Mouse (Mus musculus) MEL (cell line): ENCODE data around the gene Atp13a3. TPM values are rescaled to one million over a fixed set of nuclear protein-coding genes. Genes with fewer than 3 reads are reported as not detected.

Experiments
- DNase-seq: peaks from one replicate; pipeline ENCODE4 v3.0.0; 2011; ENCODE audit warnings: low read depth, low spot score
- H3K27ac ChIP-seq: 2 replicates; pipeline ENCODE4 v1.5.1; 2012; ENCODE audit warnings: low read depth, mild to moderate bottlenecking, control low read depth, low read length, moderate library complexity; ENCODE audit not compliant: control insufficient read depth
- H3K27me3 ChIP-seq, 2 experiments: fragments of 150-350 bp in 1 of 2; sonication (generic) in 1 of 2; 2 replicates each; pipeline ENCODE4 v1.6.1; 2012; ENCODE audit warnings: low read length in 2 of 2, mild to moderate bottlenecking in 2 of 2, improper control_type of control experiment in 1 of 2, moderate library complexity in 1 of 2; ENCODE audit not compliant: insufficient read depth in 2 of 2, control insufficient read depth in 1 of 2
- H3K36me3 ChIP-seq, 2 experiments: 2 replicates each; pipeline ENCODE4 v1.6.1; 2012 to 2014; ENCODE audit warnings: low read length in 2 of 2, improper control_type of control experiment in 1 of 2, inconsistent platforms in 1 of 2, mild to moderate bottlenecking in 1 of 2; ENCODE audit not compliant: insufficient read depth in 2 of 2, control insufficient read depth in 1 of 2
- H3K4me1 ChIP-seq, 2 experiments: fragments of 150-350 bp in 1 of 2; sonication (generic) in 1 of 2; 2 replicates each; pipeline ENCODE4 v1.6.1; 2012; ENCODE audit warnings: low read length in 2 of 2, improper control_type of control experiment in 1 of 2, mild to moderate bottlenecking in 1 of 2; ENCODE audit not compliant: insufficient read depth in 2 of 2, control insufficient read depth in 1 of 2
- H3K4me3 ChIP-seq, 2 experiments: fragments of 150-350 bp in 1 of 2; sonication (generic) in 1 of 2; 2 replicates each; pipeline ENCODE4 v1.5.1; 2012; ENCODE audit warnings: low read depth in 2 of 2, low read length in 2 of 2, mild to moderate bottlenecking in 2 of 2, moderate library complexity in 2 of 2, control low read depth in 1 of 2, improper control_type of control experiment in 1 of 2; ENCODE audit not compliant: control insufficient read depth in 1 of 2, insufficient read depth in 1 of 2
- H3K79me2 ChIP-seq: 2 replicates; pipeline ENCODE4 v1.6.1; 2012; ENCODE audit warnings: mild to moderate bottlenecking, low read length, moderate library complexity; ENCODE audit not compliant: control insufficient read depth, poor library complexity, insufficient read depth
- H3K9ac ChIP-seq: 2 replicates; pipeline ENCODE4 v1.6.1; 2012; ENCODE audit warnings: low read depth, mild to moderate bottlenecking, control low read depth, low read length, moderate library complexity; ENCODE audit not compliant: control insufficient read depth, poor library complexity, severe bottlenecking
- H3K9me3 ChIP-seq: fragments of 150-350 bp; sonication (generic); replicated peaks from 2 replicates; pipeline ENCODE4 v1.6.1; 2012; ENCODE audit warnings: mild to moderate bottlenecking, low read length, improper control_type of control experiment, moderate library complexity; ENCODE audit not compliant: insufficient read depth
- BHLHE40 ChIP-seq: IDR thresholded peaks from 2 replicates; pipeline ENCODE4 v1.6.1; 2012; ENCODE audit warnings: low read depth, mild to moderate bottlenecking, inconsistent platforms, low read length, improper control_type of control experiment, borderline replicate concordance
- CHD2 ChIP-seq: IDR thresholded peaks from 2 replicates; pipeline ENCODE4 v1.6.1; 2011; ENCODE audit warnings: low read length, improper control_type of control experiment
- ETS1 ChIP-seq: IDR thresholded peaks from 2 replicates; pipeline ENCODE4 v1.6.1; 2012; ENCODE audit warnings: low read depth, mild to moderate bottlenecking, inconsistent platforms, low read length, improper control_type of control experiment, moderate library complexity
- JUND ChIP-seq: IDR thresholded peaks from 2 replicates; pipeline ENCODE4 v1.6.1; 2011; ENCODE audit warnings: low read depth, mild to moderate bottlenecking, improper control_type of control experiment, low read length
- MAFK ChIP-seq: IDR thresholded peaks from 2 replicates; pipeline ENCODE4 v1.6.1; 2011; ENCODE audit warnings: low read depth, mild to moderate bottlenecking, low read length, improper control_type of control experiment, borderline replicate concordance
- MAX ChIP-seq: IDR thresholded peaks from 2 replicates; pipeline ENCODE4 v1.6.1; 2011; ENCODE audit warnings: low read length, improper control_type of control experiment
- MXI1 ChIP-seq: IDR thresholded peaks from 2 replicates; pipeline ENCODE4 v1.6.1; 2011; ENCODE audit warnings: mild to moderate bottlenecking, low read depth, low read length, improper control_type of control experiment
- NRF1 ChIP-seq: IDR thresholded peaks from 2 replicates; pipeline ENCODE4 v1.6.1; 2014; ENCODE audit warnings: low read depth, mild to moderate bottlenecking, inconsistent platforms, low read length, improper control_type of control experiment, moderate library complexity; ENCODE audit not compliant: poor library complexity, insufficient read depth, severe bottlenecking
- POLR2AphosphoS5 ChIP-seq: IDR thresholded peaks from 2 replicates; pipeline ENCODE4 v1.6.1; 2012; ENCODE audit warnings: low read depth, borderline replicate concordance, mild to moderate bottlenecking, inconsistent platforms, low read length, moderate library complexity, mixed read lengths
- RAD21 ChIP-seq: IDR thresholded peaks from 2 replicates; pipeline ENCODE4 v1.6.1; 2011; ENCODE audit warnings: mild to moderate bottlenecking, low read depth, low read length, improper control_type of control experiment
- RCOR1 ChIP-seq: IDR thresholded peaks from 2 replicates; pipeline ENCODE4 v1.6.1; 2012; ENCODE audit warnings: low read depth, mild to moderate bottlenecking, inconsistent platforms, low read length, improper control_type of control experiment
- TAL1 ChIP-seq: IDR thresholded peaks from 2 replicates; pipeline ENCODE4 v1.6.1; 2012; ENCODE audit warnings: mild to moderate bottlenecking, inconsistent platforms, low read length, moderate library complexity, mixed read lengths
- TBP ChIP-seq: IDR thresholded peaks from 2 replicates; pipeline ENCODE4 v1.8.0; 2011; ENCODE audit warnings: low read depth, low read length, improper control_type of control experiment
- TCF12 ChIP-seq: IDR thresholded peaks from 2 replicates; pipeline ENCODE4 v1.6.1; 2014; ENCODE audit warnings: low read depth, mild to moderate bottlenecking, inconsistent platforms, low read length, improper control_type of control experiment, moderate library complexity
- USF2 ChIP-seq, 2 experiments: IDR thresholded peaks; 2 replicates each; pipeline ENCODE4 v1.6.1; 2011 to 2012; ENCODE audit warnings: improper control_type of control experiment in 2 of 2, low read length in 2 of 2, borderline replicate concordance in 1 of 2, inconsistent platforms in 1 of 2, low read depth in 1 of 2, mild to moderate bottlenecking in 1 of 2; ENCODE audit not compliant: insufficient read depth in 1 of 2
- ZMIZ1 ChIP-seq: IDR thresholded peaks from 2 replicates; pipeline ENCODE4 v1.6.1; 2012; ENCODE audit warnings: low read depth, mild to moderate bottlenecking, inconsistent platforms, low read length, improper control_type of control experiment, moderate library complexity
- polyA plus RNA-seq, 2 experiments: library from polyadenylated mRNA; stranded (reverse) in 1 of 2; unstranded in 1 of 2; fragments of >175 nt in 1 of 2; fragments of >200 nt in 1 of 2; gene quantifications; 2 replicates each; pipeline versions ENCODE4 v1.2.1 to v1.2.4; 2012; ENCODE audit warnings: low replicate concordance in 2 of 2, low read depth in 1 of 2; ENCODE audit not compliant: insufficient read length in 2 of 2, insufficient read depth in 1 of 2, missing spikeins in 1 of 2
- total RNA-seq: library from RNA; depleted of rRNA; stranded (reverse); fragments of 300-350 nt; gene quantifications from 2 replicates; pipeline ENCODE4 v1.2.3, GENCODE M21; 2012

Gene Atp13a3
- total and polyA plus RNA-seq, 3 experiments, result 93.3 to 120 (median 117) TPM

DNA sequence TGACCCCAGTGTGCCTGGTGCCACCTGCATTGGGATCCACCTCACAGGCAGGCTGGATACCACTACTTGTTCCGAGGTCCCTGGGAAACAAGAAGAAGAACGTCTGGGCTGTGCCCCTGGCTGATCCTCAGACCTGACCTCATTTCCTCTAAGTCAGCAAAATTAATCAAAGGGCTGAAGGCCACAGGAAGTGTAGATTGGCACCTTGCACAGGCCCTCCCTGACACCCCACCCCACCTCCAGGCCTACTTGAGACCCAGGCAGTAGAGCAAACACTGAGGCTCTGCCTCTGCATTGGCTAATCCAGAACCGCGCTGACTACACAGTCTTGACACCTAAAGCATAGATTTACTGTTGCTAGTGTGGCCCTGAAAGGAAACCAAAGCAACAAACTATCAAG lies 140.2 kb downstream of the Atp13a3 start:
- Histone ChIP-seq H3K79me2 (no peaks in the 10 kb centered on the region), H3K4me3 (no peak overlapping the region), H3K27me3 (peaks cover 1 to 6% of the 10 kb centered on the region in 2 experiments; a peak in 3 of 4 replicates), H3K4me1 (peaks cover 0 to 4% of the 10 kb centered on the region in 2 experiments; a peak in 1 of 4 replicates), H3K27ac (no peak overlapping the region), H3K9ac (no peak overlapping the region), H3K36me3 (0 out of 4 replicates have a peak, but pooled peaks cover 0 to 2% of the 10 kb centered on the region in 2 experiments), H3K9me3 (no peaks in the 10 kb centered on the region)
- no peak for DNase-seq
- TF ChIP-seq RAD21 (no peak), RCOR1 (no peak), TAL1 (no peak), ZMIZ1 (no peak), NRF1 (no peak), TBP (no peak), JUND (no peak), MXI1 (no peak), ETS1 (no peak), USF2 (IDR thresholded peaks at IDR 0.05; ENCODE audit: borderline replicate concordance in 1 of 2, insufficient read depth in 1 of 2, low read depth in 1 of 2, low read length in 2 of 2) (no peak), POLR2AphosphoS5 (no peak), MAX (no peak), TCF12 (no peak), MAFK (no peak), BHLHE40 (no peak), CHD2 (no peak)

DNA sequence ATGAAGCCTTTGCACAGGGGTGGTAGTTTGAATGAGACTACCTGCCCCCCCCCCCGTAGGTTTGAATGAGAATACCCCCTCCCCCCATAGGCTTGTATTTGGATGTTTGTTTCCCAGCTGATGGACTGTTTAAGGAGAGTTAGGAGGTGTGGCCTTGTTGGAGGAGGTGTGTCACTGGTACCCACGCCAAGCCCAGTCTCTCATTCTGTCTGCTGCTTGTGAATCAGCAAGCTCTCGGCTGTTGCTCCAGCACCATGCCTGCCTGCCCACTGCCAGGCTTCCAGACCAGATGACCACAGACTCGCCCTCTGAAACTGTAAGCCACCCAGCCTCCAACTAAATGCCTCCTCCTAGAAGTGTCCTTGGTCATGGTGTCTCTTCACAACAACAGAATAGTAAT lies 142.6 kb downstream of the Atp13a3 start:
- H3K9me3 ChIP-seq, result no peaks in the 10 kb centered on the region
- H3K27me3 ChIP-seq, result peaks cover 0 to 3% of the 10 kb centered on the region in 2 experiments; a peak in 3 of 4 replicates
- no peak overlapping the region for H3K9ac ChIP-seq
- TF ChIP-seq RAD21, result no peak
- TF ChIP-seq CHD2, result no peak
- TF ChIP-seq BHLHE40, result no peak
- 0 out of 4 replicates have a peak, but pooled peaks cover 0 to 2% of the 10 kb centered on the region in 2 experiments for H3K36me3 ChIP-seq
- no peak overlapping the region for H3K27ac ChIP-seq
- H3K4me3 ChIP-seq, result no peak overlapping the region
- no peak for DNase-seq
- no peaks in the 10 kb centered on the region for H3K79me2 ChIP-seq
- H3K4me1 ChIP-seq, result peaks cover 0 to 4% of the 10 kb centered on the region in 2 experiments; a peak in 1 of 4 replicates
